Mouse (Mus musculus) heart, postnatal 36 days (tissue): ENCODE data around the gene Gm14214. TPM values are rescaled to one million over a fixed set of nuclear protein-coding genes. Genes with fewer than 3 reads are reported as not detected.

Experiments used
- DNase-seq, 2 experiments: peaks; one replicate each; pipeline ENCODE4 v3.0.0; 2021 to 2022
- intact Hi-C: fragments of 180-260 bp; cut with DNase I; formaldehyde crosslinking; loops from one replicate; pipeline ENCODE4 v1.15.1; 2025
- total RNA-seq, 2 experiments: library from RNA; stranded (reverse); gene quantifications; 2 replicates each; pipeline ENCODE4 v1.2.3; 2021

Gene Gm14214
- total RNA-seq, 2 experiments from 2014 or later, result not detected

GRCm38 (mm10) chr2:154734977-154735376, 34.9 kb downstream of the Gm14214 start:
- DNase-seq, result no peak
- intact Hi-C loops, result loop anchor here (5.0 kb wide), 1 partner anchor 47 kb away; no protein-coding TSS in a partner anchor

GRCm38 (mm10) chr2:154732503-154733141, 37.2 kb downstream of the Gm14214 start:
- intact Hi-C loops, result no loop called here
- DNase-seq, result no peak

GRCm38 (mm10) chr2:154731916-154732315, 37.9 kb downstream of the Gm14214 start:
- DNase-seq, result no peak
- intact Hi-C loops, result no loop called here

GRCm38 (mm10) chr2:154730841-154731240, 39.0 kb downstream of the Gm14214 start:
- no peak for DNase-seq
- intact Hi-C loops, result no loop called here

- no peak for DNase-seq
- intact Hi-C loops, result no loop called here
Observed at GRCm38 (mm10) chr2:154729737-154730136, 40.1 kb downstream of the Gm14214 start.

- intact Hi-C loops, result no loop called here
- DNase-seq, result no peak
Observed at GRCm38 (mm10) chr2:154723473-154723872, 46.4 kb downstream of the Gm14214 start.

- intact Hi-C loops, result no loop called here
- DNase-seq, result no peak
Observed at GRCm38 (mm10) chr2:154720315-154720714, 49.5 kb downstream of the Gm14214 start.

Other genes starting within 250 kb of the Gm14214 start
- not detected for gene 1700003F12Rik, start 222.9 kb downstream of the Gm14214 start, total RNA-seq
- not detected for gene Actl10, start 218.3 kb downstream of the Gm14214 start, total RNA-seq
- gene Necab3, start 211.1 kb downstream of the Gm14214 start, total RNA-seq, result under 1 TPM; 0.14 to 0.47 TPM
- under 1 TPM; 0.61 to 0.73 TPM for gene E2f1, start 200.1 kb downstream of the Gm14214 start, total RNA-seq
- gene Pxmp4, start 166.3 kb downstream of the Gm14214 start, total RNA-seq, result 10 to 100 TPM; 27.8 to 28.3 TPM
- gene Zfp341, start 156.7 kb downstream of the Gm14214 start, total RNA-seq, result 1 to 10 TPM; 3.0 to 3.4 TPM
- not detected for gene 4930519P11Rik, start 156.6 kb downstream of the Gm14214 start, total RNA-seq
- 100 to 1,000 TPM; 113 to 124 TPM for gene Chmp4b, start 118.3 kb downstream of the Gm14214 start, total RNA-seq
- gene Raly, start 21.1 kb upstream of the Gm14214 start, total RNA-seq, result 100 to 1,000 TPM in 1 of 2 experiments, 10 to 100 TPM in 1; 99.3 to 104 TPM
- not detected for gene a, start 21.4 kb upstream of the Gm14214 start, total RNA-seq
- 10 to 100 TPM; 56.6 to 59.7 TPM for gene Eif2s2, start 122.9 kb upstream of the Gm14214 start, total RNA-seq
- under 1 TPM; 0.19 TPM for gene Gm14226, start 248.2 kb upstream of the Gm14214 start, total RNA-seq